ENCODE assay signal across 15 mouse cellular contexts in genomic region chr17:25608137-25608785, GRCm38 (mm10). TPM values are rescaled to one million over a fixed set of nuclear protein-coding genes. Genes with fewer than 3 reads are reported as not detected.
A peak's percentile ranks its signal among the peaks of the same experiment; 100 is the strongest.
DNase-seq lines count a peak whose midpoint lies in the region; ATAC-seq and TF ChIP-seq lines count a peak whose summit lies in the region.
"Had no signal": no experiment of that assay in that cellular context is flagged by ENCODE, and none has a peak within 500 bp of the region (broad histone marks: within the 10 kb centered on the region; RNA-seq: fewer than 3 reads in every experiment).

No protein-coding gene starts in this region.

- H3K9ac ChIP-seq in neural tube, embryonic 11.5 days (ENCODE audit: low read length) = 0 out of 2 replicates have a peak overlapping the region, but pooled peaks have one; percentile 1
- no peak overlapping the region for H3K9ac ChIP-seq in forebrain, embryonic 14.5 days (ENCODE audit: low read length)
- H3K9ac ChIP-seq in midbrain, postnatal 0 days (replicated peaks; ENCODE audit: low read length, poor library complexity, severe bottlenecking) = no peak overlapping the region
- H3K9ac ChIP-seq: liver, embryonic 13.5 days had no signal

- no peaks in the 10 kb centered on the region for H3K36me3 ChIP-seq in neural tube, embryonic 11.5 days (ENCODE audit: control insufficient read depth, insufficient read depth, low read length)
- peaks cover 4% of the 10 kb centered on the region; the same call in 1 of the 2 replicates for H3K36me3 ChIP-seq in forebrain, embryonic 14.5 days (ENCODE audit: control insufficient read depth, insufficient read depth, low read length)
- 0 out of 2 replicates have a peak, but pooled peaks cover 5% of the 10 kb centered on the region for H3K36me3 ChIP-seq in midbrain, postnatal 0 days (ENCODE audit: insufficient read depth, low read length)
- H3K36me3 ChIP-seq: liver, embryonic 13.5 days had no signal

- no peak for DNase-seq in neural tube, embryonic 11.5 days (ENCODE audit: low spot score)
- no peak for DNase-seq in neural tube, embryonic 10.5 days (ENCODE audit: extremely low spot score, low spot score)
- DNase-seq in forebrain, embryonic 14.5 days (ENCODE audit: low spot score) = no peak
- DNase-seq in midbrain, postnatal 0 days (ENCODE audit: low spot score) = no peak
- DNase-seq in ovary, adult 18-20 months (ENCODE audit: low spot score) = no peak
- DNase-seq in ovary, postnatal 36 days (ENCODE audit: low spot score) = no peak
- no peak for DNase-seq in adrenal gland, adult (ENCODE audit: inconsistent age in 2 of 2, low spot score in 1 of 2)
- DNase-seq: adrenal gland, adult 8-10 months; heart, adult 2 months; heart, postnatal 14 days; liver, embryonic 13.5 days; lung, postnatal 36 days; right cerebral cortex, adult 18-20 months had no signal

- TF ChIP-seq CTCF in midbrain, postnatal 0 days (IDR thresholded peaks at IDR 0.05) = no peak

- H3K4me2 ChIP-seq in neural tube, embryonic 11.5 days (ENCODE audit: low read depth) = no peak overlapping the region
- H3K4me2 ChIP-seq in forebrain, embryonic 14.5 days (ENCODE audit: low read length) = no peak overlapping the region
- no peak overlapping the region for H3K4me2 ChIP-seq in midbrain, postnatal 0 days (ENCODE audit: low read depth, low read length, poor library complexity, severe bottlenecking)
- H3K4me2 ChIP-seq: liver, embryonic 13.5 days had no signal

- no peaks in the 10 kb centered on the region for H3K9me3 ChIP-seq in neural tube, embryonic 11.5 days (ENCODE audit: control insufficient read depth, low read length)
- H3K9me3 ChIP-seq in forebrain, embryonic 14.5 days (replicated peaks; ENCODE audit: control insufficient read depth, low read length) = no peaks in the 10 kb centered on the region
- no peaks in the 10 kb centered on the region for H3K9me3 ChIP-seq in midbrain, postnatal 0 days (ENCODE audit: low read length)
- H3K9me3 ChIP-seq: liver, embryonic 13.5 days had no signal

- no peak overlapping the region for H3K4me3 ChIP-seq in neural tube, embryonic 11.5 days (ENCODE audit: low read depth, low read length)
- H3K4me3 ChIP-seq in forebrain, embryonic 14.5 days (ENCODE audit: low read depth, low read length) = no peak overlapping the region
- H3K4me3 ChIP-seq in midbrain, postnatal 0 days (ENCODE audit: low read depth, low read length) = no peak overlapping the region
- H3K4me3 ChIP-seq: heart, adult 2 months; liver, embryonic 13.5 days had no signal

- 86% methylated on average over 11 of the region's 11 CpGs for WGBS in neural tube, embryonic 11.5 days
- WGBS in forebrain, embryonic 14.5 days = 80% methylated on average over 11 of the region's 11 CpGs
- WGBS in midbrain, postnatal 0 days = 84% methylated on average over 11 of the region's 11 CpGs

- no peak overlapping the region for H3K27ac ChIP-seq in neural tube, embryonic 11.5 days (ENCODE audit: low read depth, low read length)
- peak overlapping the region; percentile 86 for H3K27ac ChIP-seq in forebrain, embryonic 14.5 days (ENCODE audit: low read depth, low read length)
- H3K27ac ChIP-seq in midbrain, postnatal 0 days (ENCODE audit: low read depth, low read length) = 0 out of 2 replicates have a peak overlapping the region, but pooled peaks have one; percentile 34
- H3K27ac ChIP-seq: heart, adult 2 months; liver, embryonic 13.5 days had no signal

- no peaks in the 10 kb centered on the region for H3K27me3 ChIP-seq in neural tube, embryonic 11.5 days (ENCODE audit: control insufficient read depth, insufficient read depth, low read length)
- H3K27me3 ChIP-seq in forebrain, embryonic 14.5 days (replicated peaks; ENCODE audit: control insufficient read depth, insufficient read depth, low read length) = no peaks in the 10 kb centered on the region
- no peaks in the 10 kb centered on the region for H3K27me3 ChIP-seq in midbrain, postnatal 0 days (ENCODE audit: insufficient read depth, low read length)
- H3K27me3 ChIP-seq: CH12.LX; liver, embryonic 13.5 days; Patski had no signal

- ATAC-seq in neural tube, embryonic 11.5 days (ENCODE audit: insufficient read depth, low FRiP score, low TSS enrichment) = no peak
- peak; percentile 23 for ATAC-seq in forebrain, embryonic 14.5 days
- ATAC-seq in midbrain, postnatal 0 days (ENCODE audit: low FRiP score) = 0 out of 2 replicates have a peak, but pooled peaks have one; percentile 39
- ATAC-seq: Patski had no signal

- H3K4me1 ChIP-seq in neural tube, embryonic 11.5 days (ENCODE audit: control insufficient read depth, insufficient read depth, low read length) = peaks cover 10% of the 10 kb centered on the region
- H3K4me1 ChIP-seq in forebrain, embryonic 14.5 days (ENCODE audit: control insufficient read depth, insufficient read depth, low read length) = peaks cover 27% of the 10 kb centered on the region
- H3K4me1 ChIP-seq in midbrain, postnatal 0 days (ENCODE audit: insufficient read depth, low read length) = no peaks in the 10 kb centered on the region

RNA-seq across cellular contexts. Expression of gene Lmf1, which starts 29.4 kb away (rescaled TPM):
- polyA plus RNA-seq in neural tube, embryonic 11.5 days (2014; fragmentation: Nextera tagmentation; extraction: Ambion mirVana) = 23.6 and 23.9 TPM in 2 replicates
- polyA plus RNA-seq in forebrain, embryonic 14.5 days (2014; fragmentation: Nextera tagmentation; extraction: Ambion mirVana) = 18.8 and 19.1 TPM in 2 replicates
- 27.3 and 27.6 TPM in 2 replicates for total RNA-seq in midbrain, postnatal 0 days (2014; rRNA removed)
- 19.8 and 23.0 TPM in 2 replicates for polyA plus RNA-seq in midbrain, postnatal 0 days (2015; fragmentation: Nextera tagmentation; extraction: Ambion mirVana)

RNA-seq across cellular contexts. Expression of gene Sox8, which starts 37.8 kb away (rescaled TPM):
- 6.5 and 9.1 TPM in 2 replicates for polyA plus RNA-seq in neural tube, embryonic 11.5 days (2014; fragmentation: Nextera tagmentation; extraction: Ambion mirVana)
- 17.6 and 20.8 TPM in 2 replicates for polyA plus RNA-seq in forebrain, embryonic 14.5 days (2014; fragmentation: Nextera tagmentation; extraction: Ambion mirVana)
- 21.5 and 31.0 TPM in 2 replicates for total RNA-seq in midbrain, postnatal 0 days (2014; rRNA removed)
- polyA plus RNA-seq in midbrain, postnatal 0 days (2015; fragmentation: Nextera tagmentation; extraction: Ambion mirVana) = 16.3 and 19.9 TPM in 2 replicates
- total RNA-seq: CH12.LX had no signal
